Mouse (Mus musculus) hindbrain, embryonic 15.5 days (tissue): ENCODE results near the gene Mpzl3. TPM values are rescaled to one million over a fixed set of nuclear protein-coding genes. Genes with fewer than 3 reads are reported as not detected.

Source experiments
- polyA plus RNA-seq: library from polyadenylated mRNA; unstranded; fragments of >200 nt; fragmentation: Nextera tagmentation; extraction: Ambion mirVana; gene quantifications from 2 replicates; pipeline ENCODE4 v1.2.1, GENCODE M21; 2015

The Mpzl3 gene
- polyA plus RNA-seq, 1 experiment from 2014 or later = 1.3 TPM

Other genes with a start within 250 kb of the Mpzl3 start
- 23.2 and 25.9 TPM in 2 replicates for gene Kmt2a, start 173.9 kb upstream of the Mpzl3 start, polyA plus RNA-seq
- 802 and 842 TPM in 2 replicates for gene Atp5l, start 134.4 kb upstream of the Mpzl3 start, polyA plus RNA-seq
- 34.6 and 35.1 TPM in 2 replicates for gene Ube4a, start 89.6 kb upstream of the Mpzl3 start, polyA plus RNA-seq
- not detected in 2 replicates for gene Cd3g, start 74.8 kb upstream of the Mpzl3 start, polyA plus RNA-seq
- not detected in 2 replicates for gene Cd3d, start 73.4 kb upstream of the Mpzl3 start, polyA plus RNA-seq
- 0.18 TPM in 1 of 2 replicates, not detected in the other for gene Cd3e, start 45.6 kb upstream of the Mpzl3 start, polyA plus RNA-seq
- 2.6 and 3.3 TPM in 2 replicates for gene Mpzl2, start 15.4 kb upstream of the Mpzl3 start, polyA plus RNA-seq
- 0.31 and 0.34 TPM in 2 replicates for gene Jaml, start 24.0 kb downstream of the Mpzl3 start, polyA plus RNA-seq
- gene Scn2b, start 62.6 kb downstream of the Mpzl3 start, polyA plus RNA-seq = 10.3 TPM in 2 replicates
- gene Scn4b, start 83.2 kb downstream of the Mpzl3 start, polyA plus RNA-seq = 0.31 and 0.55 TPM in 2 replicates
- not detected in 2 replicates for gene BC049352, start 126.8 kb downstream of the Mpzl3 start, polyA plus RNA-seq
- gene Tmprss4, start 148.9 kb downstream of the Mpzl3 start, polyA plus RNA-seq = 0.14 TPM in 1 of 2 replicates, not detected in the other
- 0.62 and 1.0 TPM in 2 replicates for gene Il10ra, start 214.0 kb downstream of the Mpzl3 start, polyA plus RNA-seq